ENCODE assay signal across 13 mouse cellular contexts in genomic region chr2:32314831-32315230, GRCm38 (mm10). TPM values are rescaled to one million over a fixed set of nuclear protein-coding genes. Genes with fewer than 3 reads are reported as not detected.
DNase-seq lines count a peak whose midpoint lies in the region; ATAC-seq and TF ChIP-seq lines count a peak whose summit lies in the region.
"Had no signal": no experiment of that assay in that cellular context is flagged by ENCODE, and none has a peak within 500 bp of the region (broad histone marks: within the 10 kb centered on the region; RNA-seq: fewer than 3 reads in every experiment).

No protein-coding gene starts in this region.

- no peak for TF ChIP-seq CTCF in gastrocnemius, adult 2 months (IDR thresholded peaks at IDR 0.05)
- TF ChIP-seq CTCF in intestine, postnatal 0 days (IDR thresholded peaks at IDR 0.05; ENCODE audit: low read depth) = no peak
- TF ChIP-seq CTCF in C2C12 (IDR thresholded peaks at IDR 0.05; ENCODE audit: control insufficient read depth, insufficient read depth, insufficient read length) = no peak

- H3K4me2 ChIP-seq in intestine, embryonic 14.5 days (ENCODE audit: low read length) = no peak overlapping the region
- no peak overlapping the region for H3K4me2 ChIP-seq in intestine, postnatal 0 days (replicated peaks; ENCODE audit: low read depth)
- H3K4me2 ChIP-seq in limb, embryonic 11.5 days (ENCODE audit: low read depth, severe bottlenecking) = no peak overlapping the region

- H3K79me3 ChIP-seq in C2C12 (ENCODE audit: low read depth) = no peaks in the 10 kb centered on the region

- no peaks in the 10 kb centered on the region for H3K27me3 ChIP-seq in intestine, embryonic 14.5 days (replicated peaks; ENCODE audit: control insufficient read depth, insufficient read depth, low read length)
- no peaks in the 10 kb centered on the region for H3K27me3 ChIP-seq in intestine, postnatal 0 days (replicated peaks; ENCODE audit: control insufficient read depth, insufficient read depth, low read length)
- no peaks in the 10 kb centered on the region for H3K27me3 ChIP-seq in C2C12 (ENCODE audit: control insufficient read depth, insufficient read depth, insufficient read length)
- H3K27me3 ChIP-seq in limb, embryonic 11.5 days (ENCODE audit: control insufficient read depth, insufficient read depth, low read length) = no peaks in the 10 kb centered on the region

- intact Hi-C loops in gastrocnemius, adult 2 months (cut with DNase I) = no loop called here
- intact Hi-C loops in gastrocnemius, postnatal 36 days (cut with DNase I) = loop anchor here (5.0 kb wide), 1 partner anchor 37 kb away; the partner anchor contains the start of genes Ciz1 and Dnm1
- intact Hi-C loops in left cerebral cortex, postnatal 36 days (cut with DNase I) = loop anchor here (2.0 kb wide), 1 partner anchor 34 kb away; no protein-coding TSS in a partner anchor

- H3K9me3 ChIP-seq in intestine, embryonic 14.5 days (ENCODE audit: control insufficient read depth, low read length) = no peaks in the 10 kb centered on the region
- no peaks in the 10 kb centered on the region for H3K9me3 ChIP-seq in intestine, postnatal 0 days (ENCODE audit: control insufficient read depth)
- no peaks in the 10 kb centered on the region for H3K9me3 ChIP-seq in limb, embryonic 11.5 days (ENCODE audit: control insufficient read depth, low read length)

- H3K36me3 ChIP-seq in intestine, embryonic 14.5 days (ENCODE audit: control insufficient read depth, insufficient read depth, low read length) = peaks cover 5% of the 10 kb centered on the region; the same call in 1 of the 2 replicates
- peaks cover 21% of the 10 kb centered on the region; the same call in 1 of the 2 replicates for H3K36me3 ChIP-seq in intestine, postnatal 0 days (ENCODE audit: control insufficient read depth, insufficient read depth)
- peaks cover 16% of the 10 kb centered on the region for H3K36me3 ChIP-seq in C2C12 (ENCODE audit: control insufficient read depth, insufficient read depth)
- H3K36me3 ChIP-seq in limb, embryonic 11.5 days (ENCODE audit: control insufficient read depth, insufficient read depth, low read length) = 0 out of 2 replicates have a peak, but pooled peaks cover 2% of the 10 kb centered on the region

- no peak for DNase-seq in gastrocnemius, adult 2 months
- no peak for DNase-seq in gastrocnemius, postnatal 36 days
- DNase-seq in intestine, embryonic 14.5 days (ENCODE audit: low spot score) = no peak
- DNase-seq in limb, embryonic 11.5 days (ENCODE audit: low spot score) = no peak
- DNase-seq in left cerebral cortex, postnatal 36 days (ENCODE audit: low spot score in 2 of 2) = no peak
- no peak for DNase-seq in kidney, postnatal 14 days
- DNase-seq: adrenal gland, postnatal 10 days; cerebellum, postnatal 14 days; kidney, adult 18-20 months had no signal

- H3K27ac ChIP-seq in gastrocnemius, adult 2 months = peak overlapping the region; percentile 91
- H3K27ac ChIP-seq in intestine, embryonic 14.5 days (ENCODE audit: low read depth) = peak overlapping the region; percentile 92; the same call in 1 of the 2 replicates
- H3K27ac ChIP-seq in intestine, postnatal 0 days (ENCODE audit: low read depth, low read length) = no peak overlapping the region
- H3K27ac ChIP-seq in limb, embryonic 11.5 days (replicated peaks; ENCODE audit: low read depth, low read length) = peak overlapping the region; percentile 100

- no peak for ATAC-seq in intestine, embryonic 14.5 days (replicated peaks; ENCODE audit: low FRiP score, low TSS enrichment, low read depth)
- no peak for ATAC-seq in intestine, postnatal 0 days
- no peak for ATAC-seq in limb, embryonic 11.5 days (ENCODE audit: insufficient number of reproducible peaks, low FRiP score, low TSS enrichment, low read depth)

- H3K9ac ChIP-seq in intestine, embryonic 14.5 days (ENCODE audit: low read length) = no peak overlapping the region
- no peak overlapping the region for H3K9ac ChIP-seq in intestine, postnatal 0 days (ENCODE audit: low read depth, low read length)
- no peak overlapping the region for H3K9ac ChIP-seq in limb, embryonic 11.5 days (ENCODE audit: low read length)

- no peak overlapping the region for H3K4me3 ChIP-seq in gastrocnemius, adult 2 months
- H3K4me3 ChIP-seq in intestine, embryonic 14.5 days (ENCODE audit: low read depth, low read length) = no peak overlapping the region
- no peak overlapping the region for H3K4me3 ChIP-seq in intestine, postnatal 0 days (ENCODE audit: low read depth, low read length)
- H3K4me3 ChIP-seq in C2C12 (ENCODE audit: insufficient read depth, poor library complexity, severe bottlenecking) = peak overlapping the region; percentile 6
- no peak overlapping the region for H3K4me3 ChIP-seq in limb, embryonic 11.5 days (ENCODE audit: low read depth, low read length)
- H3K4me3 ChIP-seq: erythroblast, embryonic 14.5 days; layer of hippocampus, adult 2 months had no signal

- peaks cover 47% of the 10 kb centered on the region for H3K4me1 ChIP-seq in intestine, embryonic 14.5 days (replicated peaks; ENCODE audit: control insufficient read depth, insufficient read depth, low read length)
- 0 out of 2 replicates have a peak, but pooled peaks cover 4% of the 10 kb centered on the region for H3K4me1 ChIP-seq in intestine, postnatal 0 days (replicated peaks; ENCODE audit: control insufficient read depth, insufficient read depth, low read length)
- peaks cover 54% of the 10 kb centered on the region for H3K4me1 ChIP-seq in limb, embryonic 11.5 days (ENCODE audit: control insufficient read depth, insufficient read depth, low read length)

- no peak overlapping the region for H3ac ChIP-seq in C2C12 (ENCODE audit: control insufficient read depth, insufficient read length, low read depth)

- WGBS in intestine, embryonic 14.5 days = 93% methylated on average over 14 of the region's 14 CpGs
- 91% methylated on average over 14 of the region's 14 CpGs for WGBS in intestine, postnatal 0 days
- 94% methylated on average over 14 of the region's 14 CpGs for WGBS in limb, embryonic 11.5 days

- no peaks in the 10 kb centered on the region for H3K79me2 ChIP-seq in C2C12 (ENCODE audit: control insufficient read depth, insufficient read depth)

TF ChIP-seq in C2C12, 6 proteins besides CTCF, POLR2A, EP300 and RAD21:
- no peak for TF ChIP-seq USF1 (IDR thresholded peaks at IDR 0.05; ENCODE audit: low read depth)
- no peak for TF ChIP-seq CEBPB (IDR thresholded peaks at IDR 0.05; ENCODE audit: low read depth)
- no peak for TF ChIP-seq FOSL1 (IDR thresholded peaks at IDR 0.05; ENCODE audit: insufficient read depth, low read length, poor library complexity, severe bottlenecking)
- TF ChIP-seq MYOD1 (IDR thresholded peaks at IDR 0.05; ENCODE audit: control insufficient read depth, insufficient read length, low read depth) = no peak
- no peak for TF ChIP-seq MAX (IDR thresholded peaks at IDR 0.05)
- no peak for TF ChIP-seq MYOG (IDR thresholded peaks at IDR 0.05; ENCODE audit: control insufficient read depth, extremely low read depth, insufficient read length)

RNA-seq across cellular contexts. Expression of gene Swi5, which starts 27.0 kb away (rescaled TPM):
- total RNA-seq in gastrocnemius, adult 2 months (2021) = 100 to 1,000 TPM; 118 to 175 TPM
- total RNA-seq in gastrocnemius, postnatal 36 days (2021) = 100 to 1,000 TPM in 1 of 2 experiments, 10 to 100 TPM in 1; 97.6 to 126 TPM
- polyA plus RNA-seq in intestine, embryonic 14.5 days (2014; fragmentation: Nextera tagmentation; extraction: Ambion mirVana) = 162 and 198 TPM in 2 replicates
- polyA plus RNA-seq in intestine, postnatal 0 days (2015; fragmentation: Nextera tagmentation; extraction: Ambion mirVana) = 255 and 271 TPM in 2 replicates
- 387 TPM for polyA plus RNA-seq in C2C12 (2012; fragmentation: generic; extraction: Trizol)
- polyA plus RNA-seq in limb, embryonic 11.5 days (2014; fragmentation: Nextera tagmentation; extraction: Ambion mirVana) = 272 and 354 TPM in 2 replicates
- total RNA-seq in left cerebral cortex, postnatal 36 days (2021) = 100 to 1,000 TPM; 207 to 208 TPM

RNA-seq across cellular contexts. Expression of gene Golga2, which starts 27.6 kb away (rescaled TPM):
- total RNA-seq in gastrocnemius, adult 2 months (2021) = 10 to 100 TPM; 56.0 to 62.9 TPM
- 10 to 100 TPM; 54.1 to 54.7 TPM for total RNA-seq in gastrocnemius, postnatal 36 days (2021)
- 20.1 and 20.2 TPM in 2 replicates for polyA plus RNA-seq in intestine, embryonic 14.5 days (2014; fragmentation: Nextera tagmentation; extraction: Ambion mirVana)
- polyA plus RNA-seq in intestine, postnatal 0 days (2015; fragmentation: Nextera tagmentation; extraction: Ambion mirVana) = 15.2 and 18.1 TPM in 2 replicates
- 36.3 TPM for polyA plus RNA-seq in C2C12 (2012; fragmentation: generic; extraction: Trizol)
- polyA plus RNA-seq in limb, embryonic 11.5 days (2014; fragmentation: Nextera tagmentation; extraction: Ambion mirVana) = 18.1 and 18.9 TPM in 2 replicates
- 10 to 100 TPM; 83.4 to 89.9 TPM for total RNA-seq in left cerebral cortex, postnatal 36 days (2021)

RNA-seq across cellular contexts. Expression of gene Ciz1, which starts 37.3 kb away (rescaled TPM):
- total RNA-seq in gastrocnemius, adult 2 months (2021) = 10 to 100 TPM; 26.4 to 26.6 TPM
- 10 to 100 TPM; 23.2 to 25.4 TPM for total RNA-seq in gastrocnemius, postnatal 36 days (2021)
- polyA plus RNA-seq in intestine, embryonic 14.5 days (2014; fragmentation: Nextera tagmentation; extraction: Ambion mirVana) = 48.4 and 53.1 TPM in 2 replicates
- polyA plus RNA-seq in intestine, postnatal 0 days (2015; fragmentation: Nextera tagmentation; extraction: Ambion mirVana) = 20.1 and 20.7 TPM in 2 replicates
- 43.5 TPM for polyA plus RNA-seq in C2C12 (2012; fragmentation: generic; extraction: Trizol)
- polyA plus RNA-seq in limb, embryonic 11.5 days (2014; fragmentation: Nextera tagmentation; extraction: Ambion mirVana) = 52.2 and 67.8 TPM in 2 replicates
- total RNA-seq in left cerebral cortex, postnatal 36 days (2021) = 10 to 100 TPM; 60.4 to 97.8 TPM

RNA-seq across cellular contexts. Expression of gene Dnm1, which starts 38.3 kb away (rescaled TPM):
- total RNA-seq in gastrocnemius, adult 2 months (2021) = 1 to 10 TPM; 3.7 to 8.2 TPM
- 1 to 10 TPM; 4.8 to 5.3 TPM for total RNA-seq in gastrocnemius, postnatal 36 days (2021)
- 22.7 TPM in 2 replicates for polyA plus RNA-seq in intestine, embryonic 14.5 days (2014; fragmentation: Nextera tagmentation; extraction: Ambion mirVana)
- polyA plus RNA-seq in intestine, postnatal 0 days (2015; fragmentation: Nextera tagmentation; extraction: Ambion mirVana) = 23.5 and 30.0 TPM in 2 replicates
- 27.7 TPM for polyA plus RNA-seq in C2C12 (2012; fragmentation: generic; extraction: Trizol)
- 36.1 and 39.9 TPM in 2 replicates for polyA plus RNA-seq in limb, embryonic 11.5 days (2014; fragmentation: Nextera tagmentation; extraction: Ambion mirVana)
- 1,000 to 10,000 TPM; 1,215 to 1,406 TPM for total RNA-seq in left cerebral cortex, postnatal 36 days (2021)

RNA-seq across cellular contexts. Expression of gene Uck1, which starts 54.9 kb away (rescaled TPM):
- 10 to 100 TPM in 1 of 2 experiments, 1 to 10 TPM in 1; 9.8 to 12.9 TPM for total RNA-seq in gastrocnemius, adult 2 months (2021)
- 10 to 100 TPM in 1 of 2 experiments, 1 to 10 TPM in 1; 8.1 to 11.6 TPM for total RNA-seq in gastrocnemius, postnatal 36 days (2021)
- polyA plus RNA-seq in intestine, embryonic 14.5 days (2014; fragmentation: Nextera tagmentation; extraction: Ambion mirVana) = 61.8 and 65.8 TPM in 2 replicates
- polyA plus RNA-seq in intestine, postnatal 0 days (2015; fragmentation: Nextera tagmentation; extraction: Ambion mirVana) = 74.1 and 80.0 TPM in 2 replicates
- 47.7 TPM for polyA plus RNA-seq in C2C12 (2012; fragmentation: generic; extraction: Trizol)
- 58.6 and 61.5 TPM in 2 replicates for polyA plus RNA-seq in limb, embryonic 11.5 days (2014; fragmentation: Nextera tagmentation; extraction: Ambion mirVana)
- 10 to 100 TPM; 50.1 to 52.6 TPM for total RNA-seq in left cerebral cortex, postnatal 36 days (2021)
